Mouse (Mus musculus) adipocyte (in vitro differentiated cells): ENCODE results near the gene Minos1.

ENCODE experiments used
- DNase-seq: peaks from one replicate; pipeline ENCODE4 v3.0.0-alpha.2; 2016; ENCODE audit warnings: low spot score

The Minos1 gene

DNA sequence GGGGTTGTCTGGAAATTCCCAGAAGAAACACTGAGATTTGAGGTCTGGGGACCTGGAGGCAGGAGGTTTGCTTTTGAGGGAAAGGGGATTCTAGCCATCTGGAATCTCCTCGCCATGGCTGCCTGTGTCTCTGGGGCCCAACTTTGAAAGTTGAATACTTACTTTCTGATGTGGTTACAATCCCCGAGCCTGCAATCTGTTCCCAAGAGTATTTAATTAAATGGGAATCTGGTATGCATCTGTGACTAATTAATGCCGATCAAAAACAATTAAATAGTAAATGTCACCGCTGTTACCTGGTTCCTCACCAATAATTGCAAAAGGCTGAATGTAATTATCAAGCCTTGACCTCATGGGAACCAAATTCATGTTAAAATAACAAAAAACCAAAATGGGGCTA lies 13.7 kb upstream of the Minos1 start:
- no peak for DNase-seq

DNA sequence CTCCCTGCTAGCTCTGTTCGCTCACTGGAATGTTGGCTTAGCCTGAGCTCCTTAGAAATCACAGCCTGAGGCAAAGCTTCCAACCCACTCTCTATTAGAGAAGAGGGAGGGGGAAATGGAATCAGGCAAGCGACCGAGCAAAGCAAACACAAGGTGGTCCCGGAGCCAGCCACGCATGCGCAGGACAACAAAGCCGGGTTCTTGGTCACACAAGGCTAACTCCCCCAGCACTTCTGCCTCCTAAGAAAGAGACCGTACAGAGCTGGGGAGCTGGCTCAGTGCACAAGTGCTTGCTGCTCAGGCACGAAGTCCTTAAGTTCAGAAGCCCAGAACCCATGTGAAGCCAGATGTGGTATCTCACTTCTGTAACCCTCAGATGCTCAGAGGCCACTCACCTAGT lies 12.1 kb upstream of the Minos1 start:
- no peak for DNase-seq

DNA sequence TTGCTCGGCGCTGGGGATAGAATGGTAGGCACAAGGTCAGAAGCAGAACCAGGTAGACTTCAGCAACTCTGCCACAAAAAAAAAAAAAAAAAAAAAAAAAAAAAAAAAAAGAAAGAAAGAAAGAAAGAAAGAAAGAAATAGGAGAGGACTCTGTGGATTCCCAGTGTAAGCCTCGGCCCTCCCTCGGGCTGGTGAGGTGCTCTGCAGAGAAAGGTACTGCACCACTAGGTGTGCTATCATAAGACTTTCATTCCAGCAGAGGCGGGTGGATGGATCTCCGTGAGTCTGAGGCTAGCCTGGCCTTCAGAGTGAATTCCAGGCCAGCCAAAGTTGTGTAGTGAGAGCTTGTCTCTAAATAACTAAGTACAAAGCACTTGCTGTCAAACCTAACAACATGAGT lies 10.9 kb upstream of the Minos1 start:
- DNase-seq: no peak

DNA sequence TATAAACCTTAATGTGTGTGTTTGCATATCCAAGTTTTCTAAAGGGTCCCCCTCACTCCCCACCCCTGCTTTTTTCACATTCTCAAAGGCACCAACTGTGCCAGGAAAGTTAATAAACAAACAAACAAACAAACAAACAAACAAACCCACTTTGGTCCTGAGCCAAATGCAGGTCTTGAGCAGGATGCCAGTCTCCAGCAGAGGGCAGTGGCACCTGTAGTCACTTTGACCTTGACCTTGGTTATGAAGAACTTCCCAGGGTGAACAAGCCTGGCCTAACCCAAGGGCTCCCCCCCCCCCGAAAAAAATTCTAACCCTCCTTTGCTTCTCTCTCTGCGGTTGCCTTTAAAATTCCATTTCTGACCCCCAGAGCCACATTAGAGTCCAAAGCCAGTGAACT lies 9.4 kb upstream of the Minos1 start:
- no peak for DNase-seq

DNA sequence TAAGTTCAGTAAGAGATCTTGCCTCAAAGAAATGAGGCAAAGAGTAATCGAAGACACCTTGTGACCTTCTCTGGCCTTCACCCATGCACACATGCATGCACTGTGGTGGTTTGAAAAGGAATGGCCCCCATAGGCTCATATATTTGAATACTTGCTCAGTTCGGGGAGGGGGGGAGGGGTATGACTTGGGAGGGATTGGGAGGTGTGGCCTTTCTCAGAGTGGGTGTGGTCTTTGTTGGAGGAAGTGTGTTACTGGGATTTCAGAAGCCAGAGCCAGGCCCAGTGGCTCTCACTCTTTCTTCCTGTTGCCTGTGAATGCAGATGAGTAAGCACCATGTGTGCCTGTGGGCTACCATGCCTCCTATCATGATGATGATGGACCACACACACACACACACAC lies 5.1 kb upstream of the Minos1 start:
- DNase-seq: no peak

DNA sequence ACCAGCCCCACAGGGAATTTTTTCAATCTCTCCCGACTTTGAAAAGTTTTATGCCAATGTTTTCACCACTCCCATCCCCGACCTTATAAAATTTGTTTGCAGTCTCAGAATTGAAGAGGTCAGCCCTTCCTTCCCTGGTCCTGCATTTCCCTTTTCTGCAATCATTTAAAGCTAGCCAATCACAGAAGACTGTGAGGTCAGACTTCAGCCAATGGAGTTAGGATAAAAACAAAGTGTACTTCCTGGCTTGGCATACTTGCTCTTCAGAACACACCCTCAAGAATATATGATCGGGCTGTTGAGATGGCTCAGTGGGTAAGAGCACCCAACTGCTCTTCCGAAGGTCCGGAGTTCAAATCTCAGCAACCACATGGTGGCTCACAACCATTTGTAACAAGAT lies 2.2 kb upstream of the Minos1 start:
- DNase-seq: no peak

DNA sequence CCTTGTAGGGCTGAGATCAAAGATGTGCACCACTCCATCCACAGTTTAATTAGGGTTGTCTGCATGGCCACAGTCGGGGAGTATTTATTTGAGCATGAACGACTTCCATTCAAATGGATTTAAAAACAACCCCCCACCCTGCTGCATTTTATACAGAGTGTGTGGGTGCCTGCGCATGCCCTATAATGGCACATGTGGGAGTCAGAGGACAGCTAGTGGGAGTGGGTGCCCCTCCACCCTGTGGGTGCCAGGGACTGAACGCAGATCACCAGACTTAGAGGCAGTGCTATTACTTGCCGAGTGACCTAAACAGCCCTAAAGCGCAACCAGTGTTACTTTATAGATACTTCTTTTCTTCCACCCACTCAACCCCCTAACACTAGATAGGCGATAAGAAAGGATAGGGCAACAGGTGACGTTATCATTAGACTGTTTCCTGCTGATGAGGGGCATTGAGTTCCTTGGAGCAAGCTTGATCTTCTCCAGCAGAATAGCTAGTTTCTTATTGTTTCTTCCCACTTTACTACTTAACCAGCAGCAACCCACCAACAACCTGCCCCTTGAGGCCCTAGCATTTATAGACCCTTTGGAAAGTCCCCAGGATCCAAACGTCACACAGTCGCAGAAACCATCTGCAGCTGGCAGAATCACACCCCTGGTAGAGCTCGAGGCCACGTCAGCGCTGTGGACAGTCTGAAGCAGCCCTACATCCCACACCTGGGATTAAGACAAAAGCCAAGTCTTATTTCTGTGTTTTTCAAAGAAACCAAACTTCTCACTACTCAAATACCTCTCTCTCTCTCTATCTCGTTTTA lies 1.2 kb upstream of the Minos1 start:
- no peak for DNase-seq

DNA sequence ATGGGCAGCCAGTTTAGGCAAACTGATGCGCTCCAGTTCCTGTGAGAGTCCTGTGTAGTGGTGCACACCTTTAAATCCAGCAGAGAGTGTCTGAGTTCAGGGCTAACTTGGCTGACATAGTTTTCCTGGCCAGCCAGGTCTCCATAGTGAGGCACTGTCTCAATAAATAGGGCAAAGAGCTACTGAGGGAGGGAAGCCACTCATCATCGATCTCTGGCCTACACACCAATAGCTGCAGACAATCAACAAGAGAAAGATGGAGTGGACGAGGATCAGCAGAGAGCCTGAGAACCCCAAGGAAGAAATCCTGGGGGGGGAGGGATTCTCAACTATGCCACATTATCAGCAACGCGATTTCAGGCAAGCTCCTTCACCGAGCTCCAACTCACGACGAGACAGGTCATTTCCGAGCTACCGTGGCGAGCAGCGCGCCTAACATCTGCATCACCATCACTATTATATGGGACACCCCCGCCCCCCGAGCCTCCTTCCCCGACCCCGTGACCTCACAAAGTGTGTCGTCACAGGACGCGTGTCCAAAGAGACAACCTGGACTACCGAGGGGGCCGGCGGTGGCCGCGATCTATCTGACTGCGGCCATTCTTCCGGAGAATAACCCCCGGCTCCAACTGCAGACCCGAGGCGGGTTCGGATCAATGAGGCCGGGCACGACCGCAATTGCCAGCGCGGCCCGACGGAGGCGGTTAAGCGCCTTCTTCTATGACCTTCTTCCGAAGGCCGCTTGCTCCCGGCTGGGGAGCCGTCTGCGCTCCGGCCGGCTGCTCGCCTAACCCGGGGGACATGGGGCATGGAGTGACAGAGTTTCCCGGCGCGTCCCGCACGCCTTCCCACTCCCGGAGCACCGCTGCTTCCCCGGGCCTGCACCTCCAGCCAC lies 860 bp downstream of the Minos1 start:
- peak; percentile 25 for DNase-seq

DNA sequence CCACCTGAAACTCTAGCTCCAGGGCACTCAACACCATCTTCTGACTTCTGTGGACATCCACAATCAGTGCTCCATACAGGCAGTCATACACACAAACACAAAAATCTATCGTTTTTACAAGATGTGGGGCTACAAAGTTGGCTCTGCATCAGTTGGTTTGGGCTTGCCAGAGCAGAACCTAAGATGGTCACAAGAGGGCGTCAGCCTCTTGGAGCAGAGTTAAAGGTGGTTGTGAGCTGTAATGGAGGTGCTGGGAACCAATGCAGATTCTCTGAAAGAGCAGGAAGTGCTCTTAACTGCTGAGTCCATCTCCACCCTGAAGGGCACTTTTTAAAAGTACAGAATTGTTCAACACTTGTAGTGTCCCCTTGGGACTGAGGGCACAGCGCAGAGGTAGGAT lies 4.4 kb downstream of the Minos1 start:
- no peak for DNase-seq

DNA sequence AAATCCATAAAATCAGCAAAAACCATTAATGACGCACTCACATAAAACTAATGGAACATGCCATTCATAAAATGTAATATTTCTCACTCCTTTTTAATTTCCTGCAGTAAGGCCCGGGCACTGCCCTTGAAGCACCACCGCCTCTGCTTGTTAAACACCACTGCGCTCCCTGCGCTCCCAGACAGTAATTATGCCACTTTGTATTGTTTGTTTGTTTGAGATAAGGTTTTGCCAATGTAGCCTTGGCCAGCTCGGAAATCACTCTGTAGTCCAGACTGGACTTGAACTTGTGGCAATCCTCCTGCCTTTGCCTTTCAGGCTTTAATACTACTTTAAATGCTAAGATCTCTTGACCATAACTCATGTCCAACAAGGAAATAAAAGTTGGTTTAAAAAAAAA lies 6.0 kb downstream of the Minos1 start:
- DNase-seq: no peak

DNA sequence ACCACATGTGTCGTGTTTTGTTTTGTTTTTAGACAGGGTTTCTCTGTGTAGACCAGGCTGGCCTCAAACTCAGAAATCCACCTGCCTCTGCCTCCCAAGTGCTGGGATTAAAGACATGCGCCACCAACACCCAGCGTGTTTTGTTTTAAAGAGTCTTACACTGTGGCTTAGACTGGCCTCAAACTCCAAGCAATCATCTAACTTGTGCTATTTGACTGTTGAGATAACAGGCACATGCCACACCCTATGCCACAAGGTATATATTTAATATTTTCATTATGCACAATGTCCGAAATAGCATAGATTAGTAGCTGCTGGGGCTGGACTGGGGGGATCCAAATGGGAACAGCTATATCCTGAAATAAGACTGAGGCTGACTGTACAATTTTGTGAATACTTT lies 8.4 kb downstream of the Minos1 start:
- DNase-seq: no peak

DNA sequence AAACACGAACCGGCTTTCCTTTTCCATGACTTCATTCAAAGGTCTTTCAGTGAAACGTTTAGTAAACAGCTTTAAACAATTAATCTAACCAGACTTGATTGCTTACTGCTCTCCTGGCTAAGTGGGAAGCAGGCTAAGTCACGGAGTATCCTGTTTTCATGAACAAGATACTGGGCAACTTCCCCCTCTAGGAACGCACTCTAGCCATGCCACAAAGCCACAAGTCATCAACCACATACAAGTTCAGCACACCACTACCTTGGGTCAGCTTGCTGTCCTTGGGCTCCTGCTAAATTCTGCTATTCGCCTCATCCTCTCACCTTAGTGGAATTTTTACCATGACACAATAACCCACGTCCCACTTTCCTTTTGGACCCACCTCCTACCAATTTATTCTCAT lies 9.9 kb downstream of the Minos1 start:
- DNase-seq: no peak

DNA sequence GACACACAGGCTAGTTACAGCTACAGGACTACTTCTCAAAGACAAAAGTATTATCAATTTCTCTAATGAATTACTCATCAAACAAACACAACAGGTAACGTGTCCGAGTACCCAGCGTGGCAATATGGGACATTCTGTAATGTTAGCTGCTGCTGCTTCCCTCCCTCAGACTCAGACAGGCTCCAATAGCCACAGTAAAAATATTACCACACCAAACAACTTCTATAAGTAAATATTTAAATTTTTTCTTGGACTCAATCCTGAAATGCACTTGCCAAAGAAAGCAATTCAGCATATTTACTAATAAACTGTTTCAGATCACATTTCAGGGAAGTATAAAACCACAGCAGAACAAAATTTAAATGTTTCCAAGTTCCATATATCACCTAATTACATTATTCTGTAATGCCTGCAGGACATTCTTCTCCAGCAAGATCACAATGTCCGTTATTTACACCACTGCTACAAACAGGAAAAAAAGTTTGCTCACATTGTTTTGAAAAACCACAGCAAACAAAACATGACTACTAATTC lies 10.6 kb downstream of the Minos1 start:
- DNase-seq: no peak

DNA sequence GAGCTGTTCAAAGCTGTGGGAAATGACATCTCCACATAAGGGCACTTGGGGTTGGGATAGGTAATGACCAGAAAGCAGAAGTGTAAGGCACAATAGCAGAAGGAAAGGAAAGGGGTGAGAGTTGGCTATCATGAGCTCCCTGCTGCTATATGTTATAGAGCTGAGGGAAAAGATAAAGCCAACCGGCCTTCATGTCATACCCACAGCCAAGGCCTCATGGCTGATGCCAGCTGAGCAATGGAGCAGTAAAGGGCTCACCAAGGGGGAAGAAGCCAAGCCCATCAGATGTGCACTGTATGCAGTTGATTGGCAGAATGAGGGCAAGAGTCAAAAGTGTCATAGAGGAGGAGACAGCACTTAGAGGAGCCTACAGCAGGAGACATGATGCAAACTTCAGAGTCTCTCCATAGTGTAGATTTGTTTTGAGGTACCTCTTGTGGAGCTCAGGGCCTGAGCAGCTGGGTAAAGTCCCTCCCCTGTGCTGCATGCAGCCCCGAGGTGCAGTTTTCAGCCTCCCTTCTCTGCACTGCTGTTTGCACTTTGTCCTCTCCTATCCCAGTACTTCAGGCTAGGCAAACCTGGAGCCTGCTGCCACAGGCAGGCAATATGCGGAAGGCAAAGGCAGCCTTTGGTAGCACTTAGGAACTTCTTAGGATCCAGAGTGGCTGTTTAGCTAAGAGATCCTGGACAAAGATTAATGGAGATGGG lies 14.4 kb downstream of the Minos1 start:
- peak; percentile 24 for DNase-seq

DNA sequence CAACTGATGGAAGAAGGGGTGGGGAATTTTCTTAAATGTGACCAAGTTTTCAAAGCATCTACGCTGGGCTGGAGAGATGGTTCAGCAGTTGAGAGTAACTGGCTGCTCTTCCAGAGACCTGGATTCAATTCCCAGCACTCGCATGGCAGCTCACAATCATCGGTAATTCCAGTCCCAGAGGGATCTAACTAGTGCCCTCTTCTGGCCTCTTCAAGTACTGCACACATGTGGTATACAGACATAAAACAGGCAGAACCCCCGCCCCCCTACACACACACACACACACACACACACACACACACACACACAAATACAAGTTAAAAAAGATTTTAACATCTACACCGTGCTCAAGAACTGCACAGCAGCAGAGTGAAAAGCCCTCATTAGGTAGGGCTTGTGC lies 15.2 kb downstream of the Minos1 start:
- no peak for DNase-seq

DNA sequence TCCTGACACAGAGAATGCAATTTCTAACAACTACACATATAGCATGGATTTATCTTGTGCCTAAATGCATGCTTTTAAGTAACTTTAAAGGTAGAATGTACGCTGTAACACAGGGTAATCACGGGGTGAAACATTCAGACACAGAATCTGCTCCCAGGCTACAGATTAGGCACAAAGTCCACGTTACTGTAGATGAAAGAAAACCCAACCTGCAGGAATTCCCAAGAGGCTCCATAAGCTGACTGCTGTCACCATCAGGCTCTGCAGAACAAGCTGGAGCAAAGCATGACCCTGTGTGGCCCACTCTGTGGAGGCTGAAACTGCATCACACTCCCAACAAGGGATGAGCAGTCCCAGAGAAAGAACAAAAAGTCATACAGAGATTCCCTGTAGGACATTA lies 18.4 kb downstream of the Minos1 start:
- no peak for DNase-seq

DNA sequence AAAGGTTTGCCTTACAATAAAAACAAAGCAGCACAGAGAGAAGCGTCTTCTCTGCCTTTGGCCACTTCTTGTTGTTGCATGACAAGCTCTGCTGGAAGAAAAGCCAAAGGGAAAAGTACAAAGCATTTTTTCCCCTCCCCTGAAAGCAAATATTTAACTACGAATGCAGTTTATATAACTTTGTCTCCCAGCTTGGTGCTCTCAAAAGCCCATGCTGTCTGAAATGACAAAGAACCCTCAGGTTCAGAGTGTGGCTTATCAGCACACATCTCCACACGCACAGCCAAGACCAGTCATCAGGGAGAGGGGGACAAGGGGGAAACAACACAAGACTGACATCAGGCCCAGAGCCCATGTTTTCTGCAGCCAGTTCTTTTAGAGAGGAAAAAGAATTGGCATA lies 19.5 kb downstream of the Minos1 start:
- no peak for DNase-seq

DNA sequence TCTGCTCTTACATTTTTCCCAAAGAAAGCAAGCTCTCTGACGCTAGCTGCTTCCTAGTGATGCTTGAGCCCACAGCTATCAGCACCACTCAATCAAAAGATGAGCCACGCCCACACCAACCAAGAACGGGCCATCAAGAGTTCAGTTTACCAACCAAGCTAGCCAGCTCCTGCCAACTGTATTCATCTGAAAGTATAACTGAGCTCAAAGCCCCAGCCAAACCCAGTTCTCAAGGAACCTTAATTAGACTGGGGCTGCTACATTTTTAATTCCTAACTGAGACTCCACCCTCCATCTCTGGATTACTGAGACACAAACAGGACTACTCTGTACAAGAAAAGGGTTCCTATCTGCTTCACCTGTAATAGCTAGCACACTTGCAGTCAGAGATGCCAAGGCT lies 20.1 kb downstream of the Minos1 start:
- DNase-seq: no peak

DNA sequence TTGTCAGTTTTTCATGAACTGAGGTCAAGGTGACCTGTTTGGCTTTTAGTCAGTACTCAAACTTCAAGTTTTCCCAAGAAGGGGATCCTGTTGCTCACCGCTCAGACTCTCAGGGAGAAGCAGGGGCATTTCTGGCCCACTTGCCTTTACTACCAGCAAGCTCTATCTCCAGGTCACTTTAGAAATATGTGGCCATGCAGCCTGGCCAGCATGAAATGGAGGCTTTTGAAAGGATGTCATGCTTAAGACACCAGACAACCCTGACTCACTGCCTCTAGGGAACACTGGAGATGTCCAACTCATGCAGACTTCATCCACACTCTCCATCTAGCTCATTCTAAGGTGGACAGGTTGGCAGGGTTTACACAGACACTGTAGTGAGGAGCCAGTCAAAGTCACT lies 25.5 kb downstream of the Minos1 start:
- DNase-seq: no peak

DNA sequence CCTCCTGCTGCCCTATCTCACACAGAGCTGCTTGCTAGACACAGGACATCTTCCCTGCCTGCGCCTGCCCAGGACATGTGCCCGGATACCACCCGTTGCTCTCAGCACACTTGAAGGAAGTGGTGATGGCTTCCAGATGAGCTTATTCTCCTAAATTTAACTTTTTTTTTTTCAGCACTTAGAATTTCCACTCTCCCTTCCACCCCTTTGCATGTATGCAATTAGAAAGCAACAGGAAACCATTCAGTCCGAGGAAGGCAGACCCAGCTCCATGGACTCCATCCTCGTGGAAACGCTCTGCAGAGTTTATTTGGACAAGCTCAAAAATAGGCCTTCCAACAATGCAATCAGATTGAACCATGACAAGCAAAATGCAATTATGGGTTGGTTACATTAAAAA lies 29.4 kb downstream of the Minos1 start:
- DNase-seq: no peak

DNA sequence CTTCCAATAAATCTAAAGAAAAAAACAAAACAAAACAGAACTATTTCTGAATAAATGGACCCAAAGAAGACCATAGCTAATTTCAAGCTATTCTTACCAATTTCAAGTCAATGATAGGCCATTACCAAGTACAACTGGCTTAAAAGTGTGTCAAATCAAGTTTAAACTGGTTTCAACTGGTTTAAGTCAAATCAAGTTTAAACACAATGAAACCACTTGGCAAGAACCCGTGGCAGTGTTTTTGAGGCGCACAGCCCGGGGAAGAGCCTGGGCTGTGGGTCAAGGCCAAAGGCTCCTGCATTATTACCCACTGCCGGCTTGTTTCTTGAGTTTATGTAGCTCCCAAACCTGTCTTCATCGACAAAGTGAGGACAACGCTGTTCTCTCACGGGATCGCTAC lies 30.6 kb downstream of the Minos1 start:
- DNase-seq: peak; percentile 60

DNA sequence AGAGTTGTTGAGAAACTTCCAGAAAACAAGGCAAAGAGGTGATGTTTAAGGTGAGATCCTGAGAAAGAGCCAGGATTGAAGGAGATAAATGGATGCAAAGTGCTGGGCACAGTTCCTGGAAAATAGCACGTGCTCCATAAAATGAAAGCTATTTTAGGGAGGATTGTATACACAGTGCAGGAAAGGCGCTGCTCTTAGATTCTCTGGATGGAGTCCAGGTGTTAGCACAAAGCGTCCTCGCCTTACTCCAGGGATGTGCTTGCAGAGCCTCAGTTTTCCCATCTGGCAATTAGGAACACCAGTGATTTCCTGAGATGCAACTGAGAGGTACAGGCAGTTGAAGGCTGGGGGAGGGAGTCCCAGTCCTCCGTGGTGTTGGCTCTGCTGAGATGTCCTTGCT lies 34.7 kb downstream of the Minos1 start:
- no peak for DNase-seq

DNA sequence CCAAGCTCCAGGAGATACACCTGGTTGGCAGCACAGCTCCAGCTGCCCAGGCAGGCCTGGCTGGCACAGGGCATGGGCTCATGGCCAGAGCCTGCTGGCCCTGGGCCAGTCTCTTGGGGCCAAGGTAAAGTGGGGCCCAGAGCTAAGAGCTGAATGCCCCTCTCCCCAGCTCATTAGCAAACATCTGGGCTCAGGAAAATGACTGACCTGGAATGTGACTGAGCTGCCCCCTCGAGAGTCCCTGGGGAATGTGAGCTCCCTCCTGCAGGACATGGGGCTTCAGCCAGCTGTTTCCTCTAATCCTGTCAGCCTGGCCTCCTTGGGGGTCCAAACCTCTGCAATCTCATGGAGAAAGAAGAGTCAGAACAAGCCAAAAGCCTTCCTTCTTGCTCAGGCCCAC lies 35.5 kb downstream of the Minos1 start:
- no peak for DNase-seq
